Mouse (Mus musculus) liver, embryonic 13.5 days (tissue): ENCODE measurements around the gene Cbfa2t3. TPM values are rescaled to one million over a fixed set of nuclear protein-coding genes. Genes with fewer than 3 reads are reported as not detected.

Experiments used
- ATAC-seq: fragments of 200-750 bp; cut with Nextera tagmentation; 2 replicates; pipeline ENCODE4 v1.8.0; 2017; ENCODE audit warnings: low read depth, mild to moderate bottlenecking, moderate number of reproducible peaks, moderate library complexity
- DNase-seq: peaks from one replicate; pipeline ENCODE4 v3.0.0; 2022
- H3K27ac ChIP-seq: fragments of 300-500 bp; sonication (generic); 2 replicates; pipeline ENCODE4 v1.5.1; 2015; ENCODE audit warnings: moderate library complexity, mild to moderate bottlenecking, inconsistent platforms
- H3K27me3 ChIP-seq: fragments of 300-500 bp; sonication (generic); 2 replicates; pipeline ENCODE4 v1.6.1; 2015; ENCODE audit warnings: mild to moderate bottlenecking, inconsistent platforms
- H3K36me3 ChIP-seq: fragments of 300-500 bp; sonication (generic); 2 replicates; pipeline ENCODE4 v1.6.1; 2015; ENCODE audit warnings: mild to moderate bottlenecking, inconsistent platforms
- H3K4me1 ChIP-seq: fragments of 300-500 bp; sonication (generic); replicated peaks from 2 replicates; pipeline ENCODE4 v1.6.1; 2015; ENCODE audit warnings: inconsistent platforms
- H3K4me2 ChIP-seq: fragments of 300-500 bp; sonication (generic); 2 replicates; pipeline ENCODE4 v1.6.1; 2015; ENCODE audit warnings: inconsistent platforms, mild to moderate bottlenecking, moderate library complexity
- H3K4me3 ChIP-seq: fragments of 300-500 bp; sonication (generic); replicated peaks from 2 replicates; pipeline ENCODE4 v1.5.1; 2015; ENCODE audit warnings: mild to moderate bottlenecking, inconsistent platforms
- H3K9ac ChIP-seq: fragments of 300-500 bp; sonication (generic); 2 replicates; pipeline ENCODE4 v1.6.1; 2015; ENCODE audit warnings: mild to moderate bottlenecking, inconsistent platforms
- H3K9me3 ChIP-seq: fragments of 300-500 bp; sonication (generic); replicated peaks from 2 replicates; pipeline ENCODE4 v1.6.1; 2016; ENCODE audit warnings: inconsistent platforms
- WGBS: fragments of 180-500 bp; shearing (Covaris S2); methylation state at CpG from one replicate; pipeline ENCODE4 v1.1.7; 2015; ENCODE audit not compliant: insufficient replicate concordance; 5-methylcytosine and 5-hydroxymethylcytosine counted together
- polyA plus RNA-seq: library from polyadenylated mRNA; unstranded; fragments of >200 nt; fragmentation: Nextera tagmentation; extraction: Ambion mirVana; gene quantifications from 2 replicates; pipeline ENCODE4 v1.2.1, GENCODE M21; 2015

Gene Cbfa2t3
- polyA plus RNA-seq = 4.5 and 5.7 TPM in 2 replicates

DNA sequence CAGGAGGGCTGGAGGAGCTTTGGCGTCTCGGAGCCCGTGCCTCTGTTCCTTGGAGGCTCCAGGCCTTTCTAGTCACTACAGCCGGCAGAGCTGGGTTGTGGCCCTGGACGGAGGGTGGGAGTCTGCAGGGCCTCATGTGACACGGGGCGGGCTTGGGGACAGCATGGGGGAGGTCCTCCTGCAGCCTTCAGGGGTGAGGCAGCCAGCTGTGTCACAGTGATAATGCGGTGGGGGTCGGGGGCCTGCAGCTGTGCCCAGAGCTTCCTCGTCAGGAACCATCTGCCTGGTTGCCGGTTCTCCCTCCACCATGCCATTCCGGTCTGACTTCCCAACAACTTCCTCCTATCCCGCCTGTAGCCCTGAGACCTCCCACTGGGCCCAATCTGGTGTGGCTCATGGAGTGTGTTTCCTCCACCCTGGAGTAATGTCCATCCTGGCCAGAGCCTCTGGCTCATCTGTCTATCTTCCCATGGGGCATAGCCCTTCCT is at the start of gene Cbfa2t3:
TSS of gene Cbfa2t3 (minus strand) at position 105 of the 488 bp plus-strand sequence.
- peak within 1 kb of the TSS; percentile 66 for H3K4me3 ChIP-seq
- peak within 1 kb of the TSS; percentile 85 for H3K27ac ChIP-seq
- no peaks in the 10 kb centered on the region for H3K9me3 ChIP-seq
- DNase-seq (peak; percentile 78), ATAC-seq (peak; percentile 74)
- H3K9ac ChIP-seq = peak within 1 kb of the TSS; percentile 77
- peaks cover 27% of the 10 kb centered on the region; the same call in 1 of the 2 replicates for H3K27me3 ChIP-seq
- peak within 1 kb of the TSS; percentile 77 for H3K4me2 ChIP-seq
- 3% methylated on average over 13 of the region's 13 CpGs for WGBS
- peaks cover 95% of the 10 kb centered on the region for H3K4me1 ChIP-seq
- H3K36me3 ChIP-seq = peaks cover 17% of the 10 kb centered on the region

DNA sequence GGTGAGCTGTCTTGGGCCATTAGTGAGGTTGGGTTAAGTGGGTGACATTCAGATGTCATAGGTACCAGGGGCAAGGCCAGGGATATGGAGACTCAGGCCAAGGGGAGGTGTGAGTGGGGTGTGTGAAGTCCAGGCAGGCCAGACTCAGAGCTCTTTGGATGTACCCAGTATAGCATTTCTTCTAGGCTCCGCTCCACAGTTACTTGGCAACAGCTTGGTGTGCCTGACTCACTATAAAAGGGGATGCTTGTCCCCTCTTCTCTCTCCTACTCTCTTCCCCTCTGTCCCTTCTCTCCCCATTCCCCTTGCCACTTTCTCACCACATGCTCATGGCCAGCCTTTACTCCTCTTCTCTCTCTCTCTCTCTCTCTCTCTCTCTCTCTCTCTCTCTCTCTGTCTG is 48.9 kb upstream of the Cbfa2t3 start:
- H3K4me1 ChIP-seq = peaks cover 10% of the 10 kb centered on the region; the same call in 1 of the 2 replicates
- H3K4me3 ChIP-seq = no peak overlapping the region
- H3K27me3 ChIP-seq = peaks cover 100% of the 10 kb centered on the region
- no peak for DNase-seq
- no peak for ATAC-seq
- H3K4me2 ChIP-seq = no peak overlapping the region
- 87% methylated on average over 1 of the region's 1 CpGs for WGBS
- H3K9me3 ChIP-seq = no peaks in the 10 kb centered on the region
- no peak overlapping the region for H3K27ac ChIP-seq
- H3K36me3 ChIP-seq = no peaks in the 10 kb centered on the region
- H3K9ac ChIP-seq = no peak overlapping the region

DNA sequence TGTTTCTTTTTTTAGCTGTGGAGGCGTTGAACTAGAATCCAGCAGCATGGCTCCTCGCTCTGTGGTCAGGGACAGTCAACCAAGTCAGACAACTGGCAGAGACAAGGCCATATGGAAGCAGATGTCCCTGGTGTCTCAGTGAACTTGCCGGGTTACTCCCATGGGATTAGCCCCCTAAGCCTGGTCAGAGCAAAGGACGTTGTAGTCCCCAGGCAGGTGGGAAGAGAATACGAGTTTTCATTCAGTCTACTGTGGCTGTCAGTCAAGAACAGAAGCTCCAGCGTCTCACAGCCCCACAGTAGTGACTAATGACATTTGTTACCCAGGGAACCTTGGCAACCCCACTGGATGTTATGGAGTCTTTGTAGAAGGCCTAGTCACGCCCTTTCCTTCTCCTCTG is 47.5 kb upstream of the Cbfa2t3 start:
- no peaks in the 10 kb centered on the region for H3K9me3 ChIP-seq
- no peak overlapping the region for H3K27ac ChIP-seq
- 38% methylated on average over 7 of the region's 7 CpGs for WGBS
- H3K4me2 ChIP-seq = no peak overlapping the region
- ATAC-seq (no peak), DNase-seq (no peak)
- H3K9ac ChIP-seq = no peak overlapping the region
- no peak overlapping the region for H3K4me3 ChIP-seq
- peaks cover 100% of the 10 kb centered on the region for H3K27me3 ChIP-seq
- H3K4me1 ChIP-seq = peaks cover 10% of the 10 kb centered on the region; the same call in 1 of the 2 replicates
- no peaks in the 10 kb centered on the region for H3K36me3 ChIP-seq

DNA sequence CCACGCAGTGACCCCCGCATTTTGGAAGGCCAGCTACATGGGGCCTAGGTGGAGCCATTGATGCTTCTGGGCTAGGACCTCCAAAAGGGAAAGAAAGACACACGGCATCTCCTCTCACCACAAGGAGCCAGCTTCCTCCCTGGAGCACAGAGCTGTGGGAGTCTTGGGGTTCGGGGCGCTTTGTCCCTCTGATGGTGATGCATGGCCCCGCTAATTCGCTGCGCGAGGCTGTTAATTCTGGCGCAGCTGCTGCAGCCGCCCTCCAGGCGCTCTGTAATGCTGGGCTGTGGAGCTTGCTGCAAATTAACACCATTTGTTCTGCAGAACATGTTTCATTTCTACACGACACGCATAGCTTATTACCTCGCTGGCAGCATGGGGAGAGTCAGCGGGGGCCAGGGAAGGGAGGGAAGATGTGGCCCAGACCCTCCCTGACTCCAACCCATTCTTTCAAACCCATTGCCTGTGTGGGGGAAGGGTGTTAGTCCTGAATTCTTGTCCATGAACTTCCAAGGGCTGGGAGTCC is 46.9 kb upstream of the Cbfa2t3 start:
- no peak for ATAC-seq
- WGBS = 57% methylated on average over 16 of the region's 16 CpGs
- peaks cover 100% of the 10 kb centered on the region for H3K27me3 ChIP-seq

DNA sequence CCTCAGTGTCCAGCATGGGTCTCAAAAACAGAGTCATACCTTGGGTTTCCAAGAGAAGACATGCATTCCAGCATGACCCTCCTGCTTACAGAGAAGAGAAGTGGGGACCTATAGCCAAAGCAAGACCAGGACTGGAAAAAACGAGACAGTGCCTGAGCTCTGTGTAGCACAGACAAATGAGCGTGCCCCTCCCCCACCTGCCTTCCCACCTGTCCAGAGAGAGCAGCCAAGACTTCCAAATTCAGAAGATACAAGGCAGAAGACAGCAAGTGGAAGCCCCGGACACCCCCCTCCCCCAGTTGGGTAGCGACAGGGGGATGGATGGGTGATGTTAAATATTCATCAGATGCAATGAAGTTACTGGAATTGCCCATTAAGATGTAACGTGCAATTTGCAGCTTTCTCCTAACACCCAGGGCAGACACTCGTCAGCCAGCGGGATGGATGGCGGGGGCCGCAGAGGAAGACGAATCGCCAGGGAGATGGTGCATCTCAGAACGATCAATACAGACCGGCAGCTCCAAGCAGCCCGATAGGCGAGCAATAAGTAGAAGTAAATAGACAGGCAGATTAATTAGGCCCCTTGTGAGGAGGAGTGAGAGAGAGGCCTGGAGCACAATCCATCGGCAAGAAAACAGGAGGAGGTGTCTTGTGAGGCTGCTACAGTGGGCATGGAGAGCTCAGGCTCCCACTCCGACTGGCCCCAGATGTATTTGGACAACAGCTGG is 46.3 kb upstream of the Cbfa2t3 start:
- peaks cover 9% of the 10 kb centered on the region; the same call in 1 of the 2 replicates for H3K4me1 ChIP-seq
- no peaks in the 10 kb centered on the region for H3K36me3 ChIP-seq
- WGBS = 52% methylated on average over 17 of the region's 17 CpGs
- H3K4me2 ChIP-seq = no peak overlapping the region
- ATAC-seq (no peak), DNase-seq (no peak)
- H3K27me3 ChIP-seq = peaks cover 100% of the 10 kb centered on the region
- no peaks in the 10 kb centered on the region for H3K9me3 ChIP-seq
- no peak overlapping the region for H3K4me3 ChIP-seq
- no peak overlapping the region for H3K9ac ChIP-seq
- H3K27ac ChIP-seq = no peak overlapping the region

More for the DNA sequence above, 46.9 kb upstream of the Cbfa2t3 start:
- Histone ChIP-seq H3K4me2 (no peak overlapping the region), H3K4me1 (peaks cover 10% of the 10 kb centered on the region; the same call in 1 of the 2 replicates), H3K36me3 (no peaks in the 10 kb centered on the region), H3K27ac (no peak overlapping the region), H3K9me3 (no peaks in the 10 kb centered on the region), H3K4me3 (no peak overlapping the region), H3K9ac (no peak overlapping the region)
- no peak for DNase-seq

DNA sequence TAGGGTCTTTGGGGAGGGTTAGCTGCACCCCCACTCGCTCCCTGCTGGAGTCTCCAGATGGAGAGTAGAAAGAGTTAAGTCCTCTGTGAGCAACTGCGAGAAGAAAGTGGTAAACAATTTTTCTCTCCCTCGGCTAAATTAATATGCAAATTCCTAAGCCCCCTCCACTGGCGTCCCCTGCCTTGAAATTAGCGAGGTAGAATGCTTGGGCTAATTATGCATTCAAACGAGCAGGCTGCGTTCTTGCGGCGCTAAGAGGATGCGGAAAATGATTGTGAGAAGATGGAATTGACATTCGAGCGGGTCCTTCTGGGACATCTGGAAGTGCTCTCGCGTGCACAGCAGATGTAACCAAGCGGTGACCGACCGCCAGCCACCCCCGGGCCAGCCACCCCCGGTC is 43.6 kb upstream of the Cbfa2t3 start:
- H3K4me2 ChIP-seq = no peak overlapping the region
- H3K9ac ChIP-seq = no peak overlapping the region
- no peak overlapping the region for H3K4me3 ChIP-seq
- H3K9me3 ChIP-seq = no peaks in the 10 kb centered on the region
- peaks cover 23% of the 10 kb centered on the region for H3K4me1 ChIP-seq
- DNase-seq = no peak
- H3K27me3 ChIP-seq = peaks cover 97% of the 10 kb centered on the region
- 35% methylated on average over 19 of the region's 19 CpGs for WGBS
- H3K36me3 ChIP-seq = no peaks in the 10 kb centered on the region
- no peak for ATAC-seq
- no peak overlapping the region for H3K27ac ChIP-seq

DNA sequence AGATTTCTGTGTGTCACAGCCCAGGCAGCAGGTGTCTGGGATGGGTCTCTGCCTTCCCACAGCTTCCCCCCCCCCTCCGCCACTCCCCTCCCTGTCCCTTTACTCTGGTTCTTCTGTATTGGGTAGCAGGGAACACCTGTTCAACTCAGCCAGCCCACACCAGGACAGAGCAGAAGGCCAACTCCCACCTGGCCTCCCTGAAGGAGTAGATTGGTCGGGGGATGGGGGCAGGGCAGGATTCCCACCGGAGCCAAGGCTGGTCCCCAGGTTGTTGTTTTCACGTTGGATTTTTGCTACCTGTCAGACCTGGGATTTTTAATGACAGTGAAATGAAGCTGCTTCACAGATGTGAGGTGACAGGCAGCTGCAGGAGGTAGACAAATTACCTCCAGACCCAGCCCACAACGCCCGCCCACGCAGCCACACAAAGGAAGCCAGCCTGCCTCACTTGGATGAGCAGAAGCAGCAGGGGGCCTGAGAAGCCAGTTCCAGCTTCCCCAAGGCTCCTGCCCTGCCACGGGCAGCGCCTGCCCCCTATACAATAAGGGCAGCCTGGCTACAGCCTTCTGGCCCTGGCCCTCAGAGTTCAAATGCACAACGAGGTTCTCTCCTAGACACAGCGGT is 40.3 kb upstream of the Cbfa2t3 start:
- H3K4me3 ChIP-seq = no peak overlapping the region
- peaks cover 55% of the 10 kb centered on the region for H3K4me1 ChIP-seq
- H3K9ac ChIP-seq = no peak overlapping the region
- H3K4me2 ChIP-seq = no peak overlapping the region
- ATAC-seq = no peak
- no peak overlapping the region for H3K27ac ChIP-seq
- 33% methylated on average over 11 of the region's 11 CpGs for WGBS
- H3K27me3 ChIP-seq = peaks cover 81% of the 10 kb centered on the region
- no peak for DNase-seq
- no peaks in the 10 kb centered on the region for H3K36me3 ChIP-seq
- H3K9me3 ChIP-seq = no peaks in the 10 kb centered on the region

DNA sequence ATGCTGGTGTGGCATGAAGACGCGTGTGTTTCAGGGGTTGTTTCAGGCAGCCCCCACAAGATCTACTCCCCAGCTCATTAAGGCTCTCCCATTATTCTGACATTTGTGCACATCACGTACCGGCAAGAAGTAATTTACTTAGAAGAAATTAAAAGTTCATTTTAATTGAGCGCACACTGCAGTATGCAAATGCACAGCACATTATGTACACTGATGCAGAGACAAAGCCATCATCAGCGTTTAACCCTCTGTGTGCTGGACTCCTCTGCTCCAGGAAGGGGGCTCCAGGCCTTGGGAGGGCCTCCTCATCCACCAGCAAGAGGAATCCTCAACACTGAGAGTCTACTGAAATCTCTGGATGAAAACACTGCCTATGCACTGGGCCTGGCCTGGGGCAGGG is 39.0 kb upstream of the Cbfa2t3 start:
- 84% methylated on average over 6 of the region's 6 CpGs for WGBS
- H3K27me3 ChIP-seq = peaks cover 81% of the 10 kb centered on the region

DNA sequence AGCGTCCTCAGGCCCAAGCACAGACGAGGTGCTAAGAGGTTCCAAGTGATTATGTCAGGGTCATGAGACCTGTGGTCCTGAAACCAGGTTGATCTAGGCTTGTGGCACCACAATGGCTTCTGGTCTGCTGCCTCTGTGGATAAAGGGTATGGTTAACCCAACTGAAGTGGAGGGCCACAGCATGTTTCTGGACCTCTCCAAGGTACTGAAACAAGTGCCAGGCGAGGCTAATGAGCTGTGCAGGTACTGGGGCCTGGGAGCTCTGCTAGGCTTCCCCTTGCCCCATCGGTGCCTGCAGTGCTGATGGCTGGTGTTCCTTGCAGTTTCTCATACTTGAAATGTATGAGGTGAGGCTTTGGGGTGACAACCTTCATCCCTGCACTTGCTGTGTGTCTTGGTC is 38.2 kb upstream of the Cbfa2t3 start:
- ATAC-seq = no peak
- 0 out of 2 replicates have a peak overlapping the region, but pooled peaks have one; percentile 2 for H3K9ac ChIP-seq
- peak overlapping the region; percentile 66 for H3K27ac ChIP-seq
- no peaks in the 10 kb centered on the region for H3K9me3 ChIP-seq
- peaks cover 81% of the 10 kb centered on the region for H3K27me3 ChIP-seq
- DNase-seq = no peak
- H3K4me3 ChIP-seq = no peak overlapping the region
- H3K4me1 ChIP-seq = peaks cover 55% of the 10 kb centered on the region
- no peaks in the 10 kb centered on the region for H3K36me3 ChIP-seq
- 40% methylated on average over 4 of the region's 4 CpGs for whole genome bisulfite sequencing
- H3K4me2 ChIP-seq = peak overlapping the region; percentile 49; the same call in 1 of the 2 replicates

More for the DNA sequence above, 39.0 kb upstream of the Cbfa2t3 start:
- Histone ChIP-seq H3K36me3 (no peaks in the 10 kb centered on the region), H3K4me2 (no peak overlapping the region), H3K4me3 (no peak overlapping the region), H3K9me3 (no peaks in the 10 kb centered on the region), H3K9ac (no peak overlapping the region), H3K4me1 (peaks cover 55% of the 10 kb centered on the region), H3K27ac (no peak overlapping the region)
- DNase-seq = no peak
- ATAC-seq = no peak

DNA sequence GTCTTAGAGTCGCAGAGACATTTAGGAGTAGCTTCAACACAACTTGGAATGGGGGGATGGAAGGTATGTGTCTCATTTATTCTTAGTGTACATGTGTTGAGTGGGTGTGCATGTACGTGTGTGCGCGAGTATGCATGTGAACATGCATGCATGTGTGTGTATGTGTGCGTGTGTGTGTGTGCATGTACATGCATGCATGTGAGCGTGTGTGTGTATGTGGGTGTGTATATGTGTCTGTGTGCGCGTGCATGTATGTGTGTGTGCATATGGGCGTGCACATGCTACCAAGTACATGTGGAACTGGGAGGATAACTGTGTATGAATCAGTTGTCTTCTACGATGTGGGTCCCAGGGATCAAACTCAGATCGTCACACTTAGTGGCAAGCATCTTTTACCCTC is 37.7 kb upstream of the Cbfa2t3 start:
- no peak for ATAC-seq
- peaks cover 81% of the 10 kb centered on the region for H3K27me3 ChIP-seq
- peak overlapping the region; percentile 53 for H3K9ac ChIP-seq
- peak overlapping the region; percentile 49 for H3K4me2 ChIP-seq
- peak overlapping the region; percentile 66 for H3K27ac ChIP-seq
- 72% methylated on average over 11 of the region's 11 CpGs for WGBS
- H3K36me3 ChIP-seq = no peaks in the 10 kb centered on the region
- DNase-seq = no peak
- H3K9me3 ChIP-seq = no peaks in the 10 kb centered on the region
- H3K4me3 ChIP-seq = peak overlapping the region; percentile 4
- H3K4me1 ChIP-seq = peaks cover 55% of the 10 kb centered on the region
